Mouse (Mus musculus) frontal cortex, postnatal 25 days (tissue): Measurements from ENCODE around the gene Ccdc6.

Source experiments
- DNase-seq, 2 experiments: peaks; one replicate each; pipeline ENCODE4 v3.0.0; 2022; ENCODE audit warnings: low spot score in 2 of 2

Gene Ccdc6

DNA sequence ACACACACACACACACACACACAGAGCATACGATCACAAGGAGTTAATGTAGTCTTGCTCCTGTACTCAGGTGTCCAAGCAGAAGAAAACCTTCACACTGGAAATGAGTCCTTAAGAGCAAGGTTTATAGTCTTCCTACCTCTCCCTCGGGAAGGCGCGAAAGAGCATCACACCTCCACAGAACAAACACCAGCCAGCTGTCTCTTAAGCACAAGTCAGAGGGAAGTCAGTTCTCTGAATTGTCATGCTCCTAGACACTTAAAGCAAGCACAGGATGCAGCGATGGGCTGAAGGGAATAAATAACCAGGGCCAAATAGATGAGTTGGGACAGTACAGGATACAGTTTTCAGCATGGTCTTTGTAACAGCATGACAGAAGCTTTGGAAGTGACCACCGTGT lies 35.8 kb downstream of the Ccdc6 start:
- DNase-seq, result no peak

DNA sequence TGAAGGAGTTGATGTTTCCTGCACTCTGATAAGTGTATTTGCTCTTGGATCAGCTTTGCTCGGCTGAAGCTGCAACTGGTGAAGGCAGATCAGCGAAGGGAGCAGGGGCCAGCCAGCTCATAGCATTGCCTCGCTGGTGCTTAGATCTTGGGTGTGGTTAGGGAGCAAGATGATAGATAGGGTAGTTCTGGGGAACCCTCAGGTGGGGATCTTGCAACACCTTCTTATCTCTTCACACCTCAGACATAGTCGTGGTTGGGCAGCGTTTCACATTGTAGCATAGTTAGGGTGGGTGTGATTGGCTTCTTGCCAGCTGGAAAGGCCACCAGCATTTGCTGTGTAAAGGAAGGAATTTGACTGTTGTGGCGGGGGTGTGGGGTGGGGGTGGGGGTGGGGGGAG lies 36.3 kb downstream of the Ccdc6 start:
- no peak for DNase-seq

DNA sequence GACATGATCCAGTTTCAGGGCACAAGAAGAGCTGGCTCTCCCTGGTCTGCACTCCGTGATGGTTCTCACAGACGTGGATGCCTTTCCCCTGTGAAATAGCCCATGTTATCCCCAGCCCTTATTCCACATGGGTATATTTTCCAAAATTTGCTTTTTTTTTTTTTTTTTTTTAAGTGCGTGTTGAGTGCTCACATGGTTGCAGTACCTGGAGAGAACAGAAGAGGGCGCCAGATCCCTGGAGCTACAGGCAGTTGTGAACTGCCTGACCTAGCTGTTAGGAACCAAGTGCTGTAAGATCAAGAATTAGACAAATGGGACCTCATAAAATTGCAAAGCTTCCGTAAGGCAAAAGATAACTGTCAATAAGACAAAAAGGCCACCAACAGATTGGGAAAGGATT lies 38.8 kb downstream of the Ccdc6 start:
- no peak for DNase-seq

DNA sequence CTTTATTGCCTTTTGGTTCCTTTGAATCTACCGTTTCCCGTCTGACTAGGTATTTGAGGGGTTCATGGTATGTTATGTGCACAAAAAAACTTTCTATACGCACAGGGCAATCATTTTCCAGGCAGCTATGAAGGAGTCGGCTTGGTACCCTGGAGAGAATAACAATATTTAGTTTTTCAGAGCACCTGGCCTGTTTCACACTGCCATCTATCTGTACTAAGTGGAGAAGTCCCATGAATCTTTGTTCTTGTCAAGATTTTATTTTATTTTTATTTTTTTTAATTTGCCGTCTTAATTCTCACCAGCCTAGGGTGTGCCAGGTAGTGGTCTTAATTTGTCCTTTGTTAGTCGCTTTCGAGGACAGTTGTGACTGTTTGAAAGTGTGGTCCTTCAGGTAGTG lies 40.7 kb downstream of the Ccdc6 start:
- DNase-seq, result no peak

DNA sequence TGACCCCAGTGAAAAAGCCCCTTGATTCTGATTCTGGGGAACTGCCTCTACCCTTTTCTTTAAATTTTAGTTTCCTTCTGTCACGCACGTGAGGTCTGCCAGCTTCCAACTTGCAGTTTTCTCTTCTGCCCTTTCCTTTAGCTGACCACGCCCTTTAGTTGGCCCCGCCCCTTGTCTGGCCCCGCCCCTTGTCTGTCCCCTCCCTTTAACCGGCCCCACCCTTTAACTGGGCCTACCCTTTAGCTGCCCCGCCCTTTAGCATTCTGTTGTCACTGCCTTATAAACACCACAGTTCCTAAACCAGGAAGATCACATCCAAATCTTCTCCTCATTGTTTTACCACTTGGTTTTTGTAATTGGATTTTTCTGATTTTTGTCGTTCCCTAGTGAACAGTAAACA lies 41.2 kb downstream of the Ccdc6 start:
- no peak for DNase-seq

GRCm38 (mm10) chr10:70139368-70139767 lies 42.4 kb downstream of the Ccdc6 start:
- no peak for DNase-seq

DNA sequence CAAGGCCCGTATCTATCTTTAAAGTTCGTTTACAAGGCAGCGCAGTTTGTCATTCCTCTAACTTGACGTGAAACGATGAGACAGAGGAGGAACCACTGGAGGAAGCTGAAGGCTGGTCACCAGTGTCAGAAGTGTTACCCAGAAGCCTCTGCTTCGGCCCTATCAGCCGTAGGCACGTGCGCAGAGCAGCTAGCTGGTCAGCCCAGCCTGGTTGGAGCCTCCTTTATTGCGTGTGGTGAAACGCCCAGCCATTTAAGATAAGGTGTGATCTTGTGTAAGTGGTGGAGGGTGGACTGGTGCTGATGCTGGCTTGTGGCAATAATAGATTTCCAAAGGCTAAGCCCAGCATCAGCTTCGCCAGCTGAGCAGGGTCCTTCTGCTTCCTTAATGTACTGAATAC lies 43.5 kb downstream of the Ccdc6 start:
- no peak for DNase-seq

DNA sequence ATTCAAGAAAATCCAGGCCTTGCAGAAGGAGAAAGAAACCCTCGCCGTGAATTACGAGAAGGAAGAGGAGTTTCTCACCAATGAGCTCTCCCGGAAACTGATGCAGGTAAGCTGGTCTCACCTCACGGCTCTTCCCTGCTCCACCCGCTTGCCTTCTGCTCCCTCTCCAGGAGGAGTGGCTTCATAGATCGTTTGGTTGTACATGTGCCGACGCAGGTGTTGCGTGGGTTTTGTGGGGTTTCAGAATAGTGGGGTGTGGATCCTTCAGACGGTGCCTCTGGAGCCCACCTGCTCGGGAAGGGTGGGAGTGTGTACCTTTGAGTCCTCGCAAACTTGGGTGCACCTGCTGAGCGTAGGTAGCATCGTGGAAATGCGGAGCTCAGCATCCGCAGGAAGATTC lies 45.7 kb downstream of the Ccdc6 start:
- no peak for DNase-seq

DNA sequence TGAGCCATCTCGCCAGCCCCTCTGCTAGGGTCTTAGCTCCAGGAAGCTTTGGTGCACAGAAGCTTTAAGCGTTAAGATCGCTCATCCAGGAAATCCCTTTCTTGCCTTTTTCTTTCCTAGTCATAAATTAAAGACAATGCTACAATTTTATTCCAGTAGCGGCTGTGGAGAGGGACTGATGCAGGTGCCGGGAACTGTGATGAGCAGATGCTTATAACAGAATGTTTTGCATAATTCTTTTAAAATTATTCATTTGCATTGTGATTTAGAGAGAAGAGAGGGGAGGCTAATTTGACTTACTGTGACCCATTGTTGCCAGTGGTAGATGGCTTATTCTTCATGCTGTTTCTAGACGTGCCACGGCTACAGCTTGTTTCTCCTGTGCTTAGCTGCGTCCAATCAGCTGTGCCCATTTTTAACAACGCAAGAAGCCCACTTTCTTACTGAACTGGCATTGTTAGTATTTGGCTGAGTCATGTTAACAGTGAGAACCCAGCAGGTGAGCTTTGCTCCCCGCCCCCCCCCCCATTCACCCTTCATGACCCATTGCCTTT lies 47.2 kb downstream of the Ccdc6 start:
- DNase-seq, result no peak

DNA sequence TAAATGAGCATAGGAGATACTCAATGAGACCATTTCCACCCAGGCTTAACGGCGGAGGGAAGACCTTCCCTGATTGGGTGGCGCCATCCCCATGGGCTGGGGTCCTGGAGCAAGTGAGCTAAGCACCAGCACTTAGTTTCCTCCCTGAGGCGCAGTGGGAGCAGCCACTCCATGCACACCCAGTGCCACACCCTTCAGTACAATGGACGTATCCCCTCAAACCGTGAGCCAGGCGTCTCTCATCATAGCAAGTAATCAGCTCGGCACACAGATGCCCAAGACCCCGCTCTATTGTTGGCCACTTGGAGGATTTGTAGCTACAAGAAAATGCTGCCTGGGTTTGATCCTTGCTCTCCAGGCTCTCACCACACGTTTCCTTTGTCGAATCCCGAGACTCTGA lies 49.0 kb downstream of the Ccdc6 start:
- no peak for DNase-seq

DNA sequence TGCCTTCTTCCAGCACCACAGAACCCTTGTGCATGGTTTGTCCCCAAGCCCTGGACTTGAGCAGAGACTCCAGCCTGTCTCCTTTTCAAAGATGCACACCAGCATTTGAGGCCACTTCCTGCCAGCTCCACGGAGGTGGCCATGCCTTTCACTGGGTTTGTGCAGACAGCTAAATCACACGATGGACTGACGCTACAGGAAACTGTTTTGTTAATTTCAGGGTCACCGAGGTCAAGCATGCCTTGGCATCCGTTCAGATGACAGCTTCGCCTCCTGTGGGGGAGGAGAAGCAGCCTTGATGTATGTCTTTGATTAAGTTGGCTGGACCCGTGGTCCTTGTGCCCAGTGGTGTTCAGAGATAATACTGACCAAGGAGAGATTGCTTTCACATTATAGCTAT lies 52.2 kb downstream of the Ccdc6 start:
- DNase-seq, result no peak

- DNase-seq, result no peak
Measured at GRCm38 (mm10) chr10:70150301-70150700, 53.4 kb downstream of the Ccdc6 start.

- DNase-seq, result no peak
Measured at GRCm38 (mm10) chr10:70151171-70151570, 54.2 kb downstream of the Ccdc6 start.

- DNase-seq, result no peak
Measured at GRCm38 (mm10) chr10:70152190-70152743, 55.3 kb downstream of the Ccdc6 start.

GRCm38 (mm10) chr10:70153810-70154209 lies 56.9 kb downstream of the Ccdc6 start:
- DNase-seq, result no peak

DNA sequence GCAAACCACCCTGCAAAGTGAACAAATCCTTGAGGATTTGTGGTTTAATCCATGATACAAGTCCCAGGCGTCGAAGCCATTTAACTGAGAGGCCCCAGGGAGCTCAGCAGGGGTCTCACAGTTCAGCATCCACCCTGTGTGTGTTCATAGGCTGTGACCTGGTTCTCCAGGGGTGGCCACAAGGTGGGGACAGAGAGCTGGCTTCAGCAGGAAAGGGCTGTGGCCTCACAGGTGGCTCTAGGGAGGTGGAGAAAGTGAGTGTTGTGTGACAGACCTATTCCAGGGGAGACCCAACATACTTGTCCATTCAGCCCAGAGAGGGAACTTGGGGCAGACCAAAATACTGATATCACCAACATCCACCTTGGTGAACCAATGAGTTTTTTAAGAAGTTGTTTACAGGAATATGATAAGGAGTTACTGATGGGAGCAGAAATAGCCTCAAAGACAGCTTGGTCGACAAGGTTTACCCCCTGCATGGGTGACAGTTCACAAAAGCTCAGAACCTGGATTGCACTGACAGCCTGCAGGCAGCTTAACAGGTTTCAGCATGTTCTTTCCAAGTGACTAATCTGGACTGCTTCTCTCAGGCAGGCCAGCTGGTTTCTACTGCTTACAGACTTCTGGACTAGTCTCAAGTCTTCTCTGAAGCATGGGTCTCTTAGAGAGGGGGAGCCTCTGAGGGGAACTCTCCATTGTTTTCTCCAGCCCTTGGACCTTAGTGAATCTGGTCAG lies 59.7 kb downstream of the Ccdc6 start:
- DNase-seq, result no peak

DNA sequence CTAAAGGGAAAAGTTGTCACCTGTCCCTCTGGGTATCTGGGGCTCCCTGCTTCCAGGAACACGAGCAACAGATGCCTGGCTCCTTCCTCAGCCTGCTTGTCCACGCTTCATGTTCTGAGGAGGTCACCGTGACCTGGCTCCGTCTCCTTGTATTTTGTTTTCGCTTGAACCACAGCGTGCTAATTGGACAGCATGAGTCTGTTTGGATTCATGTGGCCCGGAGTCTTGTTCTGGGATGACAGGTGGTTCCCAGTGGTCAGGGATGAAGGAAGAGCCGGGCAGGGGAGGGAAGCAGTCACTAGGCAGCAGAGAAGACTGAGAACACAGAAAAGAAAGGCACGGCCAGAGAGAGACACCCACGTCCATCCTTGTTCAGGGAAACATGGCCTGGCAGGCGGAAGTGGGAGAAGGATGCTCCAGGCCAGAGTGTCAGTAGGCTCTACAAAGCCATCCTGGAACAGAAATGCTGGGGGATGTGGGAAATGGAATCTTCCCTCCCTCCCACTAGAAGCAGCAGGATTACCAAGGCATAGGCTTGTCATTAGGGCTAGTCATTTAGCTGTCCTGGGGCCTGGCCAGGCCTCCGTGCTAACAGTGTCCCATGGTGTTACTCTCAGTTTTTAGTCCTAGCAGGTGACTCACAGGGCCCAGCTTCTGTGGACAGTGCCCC lies 62.9 kb downstream of the Ccdc6 start:
- DNase-seq, result no peak

DNA sequence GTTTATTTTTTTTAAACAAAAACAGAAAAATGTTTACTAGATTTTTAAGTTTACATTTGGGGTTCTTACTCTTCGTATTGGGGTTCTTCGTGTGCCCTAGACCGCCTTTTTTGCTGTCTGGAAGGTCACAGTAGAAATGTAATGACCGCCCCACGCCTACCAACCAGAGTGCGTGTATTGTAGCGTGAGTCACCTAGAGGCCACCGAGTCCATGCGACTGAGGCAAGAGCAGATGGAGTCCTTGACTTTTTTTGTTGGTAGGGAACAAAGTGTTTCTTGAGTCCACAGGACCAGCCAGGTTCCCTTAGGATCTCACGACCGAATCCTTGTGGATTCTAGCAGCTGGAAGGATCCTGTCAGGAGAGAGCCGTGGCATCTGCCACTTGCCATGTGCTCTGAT lies 63.9 kb downstream of the Ccdc6 start:
- no peak for DNase-seq

DNA sequence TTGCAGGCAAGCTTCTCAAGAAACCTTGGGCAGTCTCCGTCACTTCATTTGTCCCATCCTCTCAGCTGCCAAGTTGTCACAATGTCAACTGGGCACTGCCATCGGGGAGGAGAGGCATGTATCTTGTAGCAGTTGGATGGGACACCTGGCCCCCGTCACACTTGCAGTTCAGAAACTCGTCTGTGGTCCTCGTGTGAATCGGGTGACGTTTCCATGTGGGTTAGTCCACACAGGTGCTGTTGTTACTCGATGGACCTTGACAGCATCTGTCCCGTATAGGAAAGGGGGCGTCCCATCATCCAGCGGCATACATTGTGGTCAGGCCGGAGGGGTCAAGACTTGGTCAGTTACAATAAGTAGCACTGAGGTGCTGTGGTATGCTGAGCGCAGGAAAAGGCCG lies 64.6 kb downstream of the Ccdc6 start:
- DNase-seq, result no peak

DNA sequence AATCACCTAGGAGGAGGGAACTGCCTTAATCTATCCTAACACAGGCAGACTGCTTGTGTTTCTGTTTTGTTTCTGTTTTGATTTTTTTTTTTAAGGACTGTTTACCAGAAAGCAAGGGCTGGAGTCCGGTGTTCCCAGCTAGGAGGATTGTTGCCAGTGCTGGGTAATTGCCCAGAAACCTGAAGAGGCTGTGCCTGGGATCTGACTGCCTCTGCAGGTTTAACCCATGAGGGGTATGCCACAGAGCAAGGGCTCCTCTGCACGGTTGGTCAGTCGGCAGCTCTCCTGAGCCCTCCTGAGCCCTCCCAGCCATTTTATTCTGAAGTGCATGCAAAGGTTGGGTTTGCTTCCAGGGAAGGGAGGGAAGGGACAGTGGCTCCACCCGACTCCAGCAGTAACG lies 66.8 kb downstream of the Ccdc6 start:
- DNase-seq, result no peak

GRCm38 (mm10) chr10:70165877-70166276 lies 69.0 kb downstream of the Ccdc6 start:
- DNase-seq, result no peak

DNA sequence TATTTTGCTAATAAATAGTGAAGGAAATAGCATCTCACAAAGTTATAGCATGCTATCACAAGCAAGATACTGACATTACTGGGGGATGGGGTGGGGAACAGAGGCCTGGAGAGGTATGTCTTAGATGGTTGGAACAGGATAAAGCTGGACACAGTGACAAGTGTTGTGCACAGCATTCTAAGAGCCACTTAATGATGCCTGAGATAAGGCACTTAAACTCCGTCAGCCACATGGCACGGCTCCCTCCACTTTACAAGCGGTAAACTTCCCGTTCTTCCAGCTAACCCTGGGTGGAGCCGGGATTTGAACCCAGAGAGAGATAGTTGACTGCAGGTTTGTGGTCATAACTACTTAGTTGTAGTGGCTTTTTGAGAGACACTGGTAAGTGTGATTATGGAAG lies 69.5 kb downstream of the Ccdc6 start:
- no peak for DNase-seq

DNA sequence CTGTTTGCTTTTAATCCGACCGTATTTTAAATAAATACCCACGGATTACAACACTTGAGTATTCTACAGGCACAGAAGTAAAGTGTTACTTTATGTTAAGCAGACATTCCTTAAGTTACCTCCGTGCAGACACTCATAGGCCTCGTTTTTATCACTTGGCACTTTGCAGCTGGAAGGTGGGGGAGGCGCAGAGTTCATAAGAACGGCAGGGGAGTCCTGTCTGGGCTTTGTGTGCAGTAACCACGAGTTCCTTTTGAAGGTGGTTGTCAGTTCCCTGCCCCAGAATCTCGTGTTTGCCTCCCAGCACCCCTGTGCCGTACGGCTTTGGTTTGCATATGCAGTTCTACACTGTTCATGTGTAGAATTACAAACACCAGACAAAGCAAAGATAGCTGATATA lies 70.7 kb downstream of the Ccdc6 start:
- no peak for DNase-seq
